Mouse (Mus musculus) hindbrain, embryonic 15.5 days (tissue): ENCODE measurements around the gene 2810408A11Rik. TPM values are rescaled to one million over a fixed set of nuclear protein-coding genes. Genes with fewer than 3 reads are reported as not detected.
"Not testable (repeated sequence)": the region's sequence is repeated elsewhere in the genome, so short reads cannot be mapped to it uniquely, and the experiment has no call there.

Experiments
- ATAC-seq: fragments of 200-750 bp; cut with Nextera tagmentation; 2 replicates; pipeline ENCODE4 v1.8.0; 2017; ENCODE audit warnings: low read depth, moderate number of reproducible peaks, moderate TSS enrichment; ENCODE audit not compliant: low FRiP score
- H3K27ac ChIP-seq: fragments of 300-500 bp; sonication (generic); replicated peaks from 2 replicates; pipeline ENCODE4 v1.5.1; 2015; ENCODE audit warnings: mild to moderate bottlenecking, inconsistent platforms
- H3K27me3 ChIP-seq: fragments of 300-500 bp; sonication (generic); 2 replicates; pipeline ENCODE4 v1.6.1; 2015; ENCODE audit warnings: control low read depth, inconsistent platforms
- H3K36me3 ChIP-seq: fragments of 300-500 bp; sonication (generic); 2 replicates; pipeline ENCODE4 v1.6.1; 2015; ENCODE audit warnings: control low read depth, inconsistent platforms
- H3K4me1 ChIP-seq: fragments of 300-500 bp; sonication (generic); replicated peaks from 2 replicates; pipeline ENCODE4 v1.6.1; 2015; ENCODE audit warnings: control low read depth, inconsistent platforms
- H3K4me2 ChIP-seq: fragments of 300-500 bp; sonication (generic); 2 replicates; pipeline ENCODE4 v1.6.1; 2015; ENCODE audit warnings: moderate library complexity, mild to moderate bottlenecking, inconsistent platforms
- H3K4me3 ChIP-seq: fragments of 300-500 bp; sonication (generic); 2 replicates; pipeline ENCODE4 v1.5.1; 2015; ENCODE audit warnings: mild to moderate bottlenecking, inconsistent platforms
- H3K9ac ChIP-seq: fragments of 300-500 bp; sonication (generic); 2 replicates; pipeline ENCODE4 v1.6.1; 2015; ENCODE audit warnings: inconsistent platforms
- H3K9me3 ChIP-seq: fragments of 300-500 bp; sonication (generic); 2 replicates; pipeline ENCODE4 v1.6.1; 2016; ENCODE audit warnings: control low read depth, inconsistent platforms
- WGBS: fragments of 180-500 bp; shearing (Covaris S2); methylation state at CpG from one replicate; pipeline ENCODE4 v1.1.7; 2015; 5-methylcytosine and 5-hydroxymethylcytosine counted together
- polyA plus RNA-seq: library from polyadenylated mRNA; unstranded; fragments of >200 nt; fragmentation: Nextera tagmentation; extraction: Ambion mirVana; gene quantifications from 2 replicates; pipeline ENCODE4 v1.2.1, GENCODE M21; 2015

Gene 2810408A11Rik
- polyA plus RNA-seq, 1 experiment from 2014 or later, result 8.8 TPM

DNA sequence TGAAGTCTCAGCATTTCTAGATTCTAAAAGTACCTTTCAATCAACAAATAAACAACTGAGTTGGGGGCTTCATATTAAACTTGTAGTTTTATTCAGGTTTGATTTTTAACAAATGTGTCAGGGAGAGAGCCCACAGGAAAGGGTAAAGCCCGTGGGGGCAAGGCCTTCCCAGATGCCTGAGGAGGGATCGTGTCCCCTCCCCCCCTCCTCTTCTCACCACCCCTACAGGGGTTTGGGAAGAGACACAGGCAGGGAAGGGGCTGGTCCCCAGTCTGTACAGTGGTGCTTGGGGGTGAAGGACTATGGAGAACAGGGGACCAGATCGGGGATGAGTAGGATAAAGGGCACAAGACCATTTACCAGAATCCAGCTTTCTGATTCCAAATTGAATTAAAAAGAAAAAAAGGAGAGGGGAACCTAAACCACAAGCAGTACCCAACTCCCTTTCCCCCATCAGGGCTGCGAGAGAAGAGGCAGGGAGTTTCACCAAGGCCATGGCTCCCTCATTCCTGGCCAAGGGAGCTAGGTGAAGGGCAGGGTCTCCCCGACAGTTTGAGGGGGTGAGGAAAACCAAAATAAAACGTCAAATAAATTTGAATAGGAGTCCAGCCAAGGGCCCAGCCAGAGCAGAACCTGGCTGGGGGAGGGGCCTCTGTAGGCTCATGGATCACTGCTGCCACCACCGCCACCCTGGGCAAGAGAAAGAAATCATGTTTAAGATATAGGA lies 16.0 kb upstream of the 2810408A11Rik start:
- H3K9me3 ChIP-seq, H3K4me3 ChIP-seq, H3K4me2 ChIP-seq, H3K27ac ChIP-seq, H3K27me3 ChIP-seq, H3K9ac ChIP-seq, ATAC-seq: not testable (repeated sequence)
- Histone ChIP-seq H3K4me1 (peaks cover 46% of the 10 kb centered on the region), H3K36me3 (peaks cover 53% of the 10 kb centered on the region)
- 58% methylated on average over 7 of the region's 7 CpGs for WGBS

GRCm38 (mm10) chr11:69915667-69916627 lies 15.2 kb upstream of the 2810408A11Rik start:
- H3K4me1 ChIP-seq, result peaks cover 46% of the 10 kb centered on the region
- H3K27ac ChIP-seq, result no peak overlapping the region
- H3K4me3 ChIP-seq, result no peak overlapping the region
- WGBS, result 75% methylated on average over 5 of the region's 5 CpGs
- no peak overlapping the region for H3K9ac ChIP-seq
- ATAC-seq, result no peak
- 0 out of 2 replicates have a peak overlapping the region, but pooled peaks have one; percentile 97 for H3K4me2 ChIP-seq
- H3K9me3 ChIP-seq, result no peaks in the 10 kb centered on the region
- H3K27me3 ChIP-seq, result no peaks in the 10 kb centered on the region
- H3K36me3 ChIP-seq, result peaks cover 62% of the 10 kb centered on the region

GRCm38 (mm10) chr11:69914917-69915430 lies 14.2 kb upstream of the 2810408A11Rik start:
- Histone ChIP-seq H3K9me3 (no peaks in the 10 kb centered on the region), H3K4me1 (peaks cover 43% of the 10 kb centered on the region), H3K4me3 (peak overlapping the region; percentile 65), H3K4me2 (peak overlapping the region; percentile 97), H3K27ac (no peak overlapping the region), H3K9ac (peak overlapping the region; percentile 71), H3K27me3 (no peaks in the 10 kb centered on the region), H3K36me3 (peaks cover 72% of the 10 kb centered on the region)
- 43% methylated on average over 9 of the region's 9 CpGs for whole genome bisulfite sequencing
- no peak for ATAC-seq

- peak overlapping the region; percentile 71 for H3K9ac ChIP-seq
- H3K4me2 ChIP-seq, result peak overlapping the region; percentile 97
- H3K4me3 ChIP-seq, result peak overlapping the region; percentile 65
- peaks cover 78% of the 10 kb centered on the region for H3K36me3 ChIP-seq
- H3K4me1 ChIP-seq, result peaks cover 37% of the 10 kb centered on the region
- H3K9me3 ChIP-seq, result no peaks in the 10 kb centered on the region
- WGBS, result 5% methylated on average over 13 of the region's 17 CpGs
- no peak for ATAC-seq
- H3K27me3 ChIP-seq, result no peaks in the 10 kb centered on the region
- peak overlapping the region; percentile 85 for H3K27ac ChIP-seq
Observed at GRCm38 (mm10) chr11:69914372-69914764, 13.6 kb upstream of the 2810408A11Rik start.

GRCm38 (mm10) chr11:69913554-69914371 lies 13.0 kb upstream of the 2810408A11Rik start, which contains the start of gene Gps2:
TSS of gene Gps2 (plus strand) at chr11:69913888.
- H3K9ac ChIP-seq, result peak within 1 kb of the TSS; percentile 71
- peak within 1 kb of the TSS; percentile 65 for H3K4me3 ChIP-seq
- peak within 1 kb of the TSS; percentile 97 for H3K4me2 ChIP-seq
- WGBS, result 1% methylated on average over 61 of the region's 61 CpGs
- ATAC-seq, result peak; percentile 92
- peaks cover 31% of the 10 kb centered on the region for H3K4me1 ChIP-seq
- H3K9me3 ChIP-seq, result no peaks in the 10 kb centered on the region
- H3K27ac ChIP-seq, result peak within 1 kb of the TSS; percentile 85
- H3K27me3 ChIP-seq, result no peaks in the 10 kb centered on the region
- peaks cover 81% of the 10 kb centered on the region for H3K36me3 ChIP-seq

DNA sequence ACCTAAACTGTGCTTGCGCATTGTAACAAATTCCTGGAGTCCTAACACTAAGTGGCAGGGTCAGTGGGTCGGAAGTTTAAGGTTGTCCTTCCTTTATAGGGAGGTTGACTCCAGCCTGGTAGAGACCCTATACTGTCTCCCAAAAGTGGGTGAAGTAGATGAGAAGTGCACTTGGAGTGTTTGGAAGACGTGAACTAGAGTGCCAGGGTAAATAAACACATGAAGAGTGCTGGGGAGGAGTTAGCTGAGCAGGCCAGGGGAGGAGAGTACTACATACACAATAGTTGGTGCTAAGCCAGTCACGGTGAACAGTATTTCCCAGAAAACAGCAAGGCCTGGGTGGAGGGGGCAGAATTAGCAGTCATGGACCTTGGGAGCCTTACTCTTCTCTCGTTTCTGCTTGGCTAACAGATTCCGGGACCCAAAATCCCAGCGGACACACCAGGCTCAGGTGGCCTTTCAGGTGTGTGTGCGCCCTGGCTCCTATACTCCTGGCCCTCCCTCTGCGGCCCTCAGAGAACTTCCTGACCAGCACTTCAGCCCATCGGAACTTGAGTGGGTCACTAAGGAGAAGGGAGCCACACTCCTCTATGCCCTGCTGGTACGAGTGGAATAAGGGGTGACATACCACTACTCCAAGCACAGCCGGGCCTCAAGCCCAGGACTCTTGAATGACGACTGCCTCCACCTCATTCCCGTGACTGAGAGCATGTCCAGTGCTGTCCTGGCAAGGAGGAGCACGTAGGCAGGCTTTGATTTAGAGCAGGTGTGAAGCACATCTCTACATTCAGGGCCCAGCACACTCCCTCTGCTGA lies 12.1 kb upstream of the 2810408A11Rik start:
- H3K9ac ChIP-seq, result no peak overlapping the region
- peak overlapping the region; percentile 97 for H3K4me2 ChIP-seq
- no peaks in the 10 kb centered on the region for H3K27me3 ChIP-seq
- no peak overlapping the region for H3K27ac ChIP-seq
- ATAC-seq, result 0 out of 2 replicates have a peak, but pooled peaks have one; percentile 44
- H3K4me1 ChIP-seq, result peaks cover 28% of the 10 kb centered on the region
- no peaks in the 10 kb centered on the region for H3K9me3 ChIP-seq
- WGBS, result 82% methylated on average over 15 of the region's 15 CpGs
- peaks cover 81% of the 10 kb centered on the region for H3K36me3 ChIP-seq
- H3K4me3 ChIP-seq, result peak overlapping the region; percentile 65

DNA sequence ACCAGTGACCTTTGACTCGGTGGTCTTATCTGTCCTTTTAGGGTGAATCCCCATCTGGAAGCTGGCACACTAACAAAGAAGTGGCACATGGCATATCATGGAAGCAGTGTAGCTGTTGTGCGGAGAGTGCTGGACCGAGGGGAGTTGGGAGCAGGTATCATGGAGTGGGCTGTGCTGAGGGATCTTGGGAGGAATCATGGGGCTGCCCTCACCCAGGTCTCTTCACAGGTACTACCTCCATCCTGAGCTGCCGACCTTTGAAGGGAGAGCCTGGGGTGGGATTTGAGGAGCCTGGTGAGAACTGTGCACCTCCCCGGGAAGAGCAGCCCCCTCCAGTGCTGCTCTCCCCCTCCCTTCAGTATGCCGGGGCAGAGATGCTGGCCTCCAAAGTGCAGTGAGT lies 10.9 kb upstream of the 2810408A11Rik start:
- H3K36me3 ChIP-seq, result peaks cover 81% of the 10 kb centered on the region
- H3K9me3 ChIP-seq, result no peaks in the 10 kb centered on the region
- no peak overlapping the region for H3K4me2 ChIP-seq

DNA sequence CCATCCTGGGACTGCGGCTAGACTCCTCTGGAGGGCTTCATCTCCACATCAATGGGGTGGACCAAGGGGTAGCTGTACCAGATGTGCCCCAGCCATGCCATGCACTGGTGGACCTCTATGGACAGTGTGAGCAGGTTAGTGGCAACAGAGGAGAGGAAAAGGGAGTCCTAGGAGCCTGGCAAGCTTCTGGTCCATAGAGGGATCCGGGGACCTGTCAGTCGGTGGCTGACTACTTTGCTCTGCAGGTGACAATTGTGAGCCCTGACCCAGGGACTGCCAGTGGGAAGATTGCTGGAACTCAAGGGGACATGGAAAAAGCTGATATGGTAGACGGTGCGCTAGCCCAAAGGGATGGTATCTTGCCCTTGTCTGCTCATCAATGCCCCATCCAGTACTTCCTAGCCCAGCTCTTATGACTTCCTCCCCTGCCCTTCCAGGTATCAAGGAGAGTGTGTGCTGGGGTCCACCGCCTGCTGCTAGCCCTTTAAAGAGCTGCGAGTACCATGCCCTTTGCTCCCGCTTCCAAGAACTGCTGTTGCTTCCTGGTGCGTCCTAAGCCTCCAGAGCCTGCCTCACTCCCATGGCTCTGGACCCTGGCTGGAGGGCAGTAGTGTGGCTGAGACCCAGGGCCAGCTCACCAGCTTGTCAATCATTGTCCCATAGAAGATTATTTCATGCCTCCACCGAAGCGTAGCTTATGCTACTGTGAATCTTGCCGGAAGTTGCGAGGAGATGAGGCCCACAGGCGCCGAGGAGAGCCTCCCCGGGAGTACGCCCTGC lies 10.2 kb upstream of the 2810408A11Rik start:
- WGBS, result 94% methylated on average over 17 of the region's 17 CpGs
- no peak overlapping the region for H3K4me2 ChIP-seq
- no peak overlapping the region for H3K27ac ChIP-seq
- ATAC-seq, result no peak
- H3K4me3 ChIP-seq, result no peak overlapping the region
- H3K27me3 ChIP-seq, result no peaks in the 10 kb centered on the region
- peaks cover 27% of the 10 kb centered on the region for H3K4me1 ChIP-seq
- H3K9me3 ChIP-seq, result no peaks in the 10 kb centered on the region
- no peak overlapping the region for H3K9ac ChIP-seq
- H3K36me3 ChIP-seq, result peaks cover 81% of the 10 kb centered on the region

More for the DNA sequence above, 10.9 kb upstream of the 2810408A11Rik start:
- no peak overlapping the region for H3K4me3 ChIP-seq
- H3K4me1 ChIP-seq, result peaks cover 28% of the 10 kb centered on the region
- H3K9ac ChIP-seq, result no peak overlapping the region
- H3K27me3 ChIP-seq, result no peaks in the 10 kb centered on the region
- no peak overlapping the region for H3K27ac ChIP-seq
- ATAC-seq, result no peak
- WGBS, result 94% methylated on average over 6 of the region's 6 CpGs

DNA sequence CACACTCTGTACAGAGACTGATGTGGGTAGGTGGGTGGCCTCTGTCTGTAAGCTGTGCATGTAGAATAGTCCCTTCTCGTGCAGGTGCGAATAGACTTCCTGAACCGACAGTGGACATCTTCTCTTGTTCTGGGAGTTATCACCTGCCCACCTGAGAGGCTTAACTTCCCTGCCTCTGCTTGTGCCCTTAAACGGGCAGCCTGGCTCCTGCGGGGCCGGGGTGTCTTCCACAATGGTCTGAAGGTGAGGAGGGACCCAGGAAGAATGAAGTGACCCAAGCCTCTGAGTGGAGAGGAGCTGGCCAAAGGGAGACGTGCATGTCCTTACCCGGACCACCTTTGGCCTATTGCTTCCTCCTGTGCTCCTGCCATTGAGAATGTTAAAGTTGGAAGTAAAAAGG lies 9.4 kb upstream of the 2810408A11Rik start:
- Histone ChIP-seq H3K27me3 (no peaks in the 10 kb centered on the region), H3K27ac (no peak overlapping the region), H3K4me1 (peaks cover 21% of the 10 kb centered on the region), H3K9me3 (no peaks in the 10 kb centered on the region), H3K4me2 (no peak overlapping the region), H3K4me3 (no peak overlapping the region), H3K9ac (no peak overlapping the region), H3K36me3 (peaks cover 81% of the 10 kb centered on the region)
- no peak for ATAC-seq
- 93% methylated on average over 8 of the region's 8 CpGs for WGBS

DNA sequence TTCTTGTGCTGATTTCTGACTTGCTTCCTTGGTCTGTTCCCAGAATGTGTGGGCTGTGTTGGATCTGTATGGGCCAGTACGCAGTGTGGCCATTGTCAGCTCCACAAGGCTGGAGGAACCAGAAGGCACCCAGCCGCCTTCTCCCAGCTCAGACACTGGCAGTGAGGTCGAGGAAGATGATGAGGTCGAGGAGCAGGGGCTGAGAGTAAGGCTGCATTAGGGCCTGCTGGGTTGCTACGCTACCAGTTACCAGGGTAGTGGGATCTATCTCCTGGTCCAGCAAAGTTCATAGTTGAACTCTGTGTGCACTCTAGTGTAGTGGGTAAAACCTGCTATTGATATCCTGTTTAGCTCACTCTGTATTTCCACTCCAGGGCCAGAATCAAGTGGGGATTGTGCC lies 8.4 kb upstream of the 2810408A11Rik start:
- H3K9me3 ChIP-seq, result no peaks in the 10 kb centered on the region
- no peak for ATAC-seq
- no peak overlapping the region for H3K4me3 ChIP-seq
- H3K9ac ChIP-seq, result no peak overlapping the region
- peaks cover 88% of the 10 kb centered on the region for H3K36me3 ChIP-seq
- no peak overlapping the region for H3K4me2 ChIP-seq
- peaks cover 13% of the 10 kb centered on the region for H3K4me1 ChIP-seq
- no peak overlapping the region for H3K27ac ChIP-seq
- no peaks in the 10 kb centered on the region for H3K27me3 ChIP-seq
- WGBS, result 87% methylated on average over 5 of the region's 5 CpGs
